Mouse (Mus musculus) ES-E14 (cell line): ENCODE data around the gene Pam.

Experiments used
- HCFC1 ChIP-seq: IDR thresholded peaks from 2 replicates; pipeline ENCODE4 v1.6.1; 2012; ENCODE audit warnings: low read length, inconsistent platforms, borderline replicate concordance; ENCODE audit not compliant: insufficient read depth
- ZC3H11A ChIP-seq: IDR thresholded peaks from 2 replicates; pipeline ENCODE4 v1.6.1; 2012; ENCODE audit warnings: low read depth, mild to moderate bottlenecking, inconsistent platforms, low read length, borderline replicate concordance

DNA sequence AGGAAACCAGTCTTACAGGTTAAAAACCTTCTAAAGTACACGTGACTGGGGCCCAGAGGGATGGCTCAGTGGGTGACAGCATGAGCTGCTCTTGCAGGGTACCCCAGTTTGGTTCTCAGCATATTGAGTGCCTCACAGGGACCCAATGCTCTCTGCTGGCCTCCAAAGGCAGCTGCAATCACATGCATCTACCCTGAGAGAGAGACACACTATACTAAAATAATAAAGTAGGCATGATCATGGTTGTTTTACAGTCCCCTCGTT lies 178.5 kb downstream of the Pam start:
- TF ChIP-seq ZC3H11A (no peak), HCFC1 (no peak)
